In the genomic region with DNA sequence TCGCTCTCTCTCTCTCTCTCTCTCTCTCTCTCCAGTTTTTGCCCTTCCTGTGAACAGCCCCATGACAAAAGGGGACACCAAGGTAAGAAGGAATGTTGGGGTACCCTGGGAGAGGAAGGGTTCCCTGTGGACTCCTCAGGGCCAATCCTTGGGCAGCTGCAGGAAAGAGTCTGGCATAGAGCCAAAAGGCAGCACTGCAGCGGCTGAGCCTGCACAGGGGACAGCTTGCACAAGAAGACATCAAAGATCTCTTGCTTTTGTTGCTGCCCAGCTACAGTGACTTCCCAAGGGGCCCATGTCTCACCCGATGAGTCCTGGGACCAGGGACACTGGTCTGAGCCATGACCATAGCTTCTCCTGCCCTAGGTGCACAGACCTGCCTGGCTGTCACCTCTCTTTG, we compare ENCODE assay signal across 14 mouse cellular contexts. TPM values are rescaled to one million over a fixed set of nuclear protein-coding genes. Genes with fewer than 3 reads are reported as not detected.
DNase-seq lines count a peak whose midpoint lies in the region; ATAC-seq and TF ChIP-seq lines count a peak whose summit lies in the region.
"Had no signal": no experiment of that assay in that cellular context is flagged by ENCODE, and none has a peak within 500 bp of the region (broad histone marks: within the 10 kb centered on the region; RNA-seq: fewer than 3 reads in every experiment).

No protein-coding gene starts in this region.

- TF ChIP-seq CTCF in left cerebral cortex, adult 2 months (IDR thresholded peaks at IDR 0.05) = no peak
- TF ChIP-seq CTCF in forebrain, postnatal 0 days (IDR thresholded peaks at IDR 0.05; ENCODE audit: low read depth) = no peak

- peak overlapping the region; percentile 71 for H3K4me3 ChIP-seq in left cerebral cortex, adult 2 months
- H3K4me3 ChIP-seq in forebrain, postnatal 0 days (ENCODE audit: low read depth, low read length) = peak overlapping the region; percentile 75
- peak overlapping the region; percentile 86 for H3K4me3 ChIP-seq in midbrain, embryonic 16.5 days (ENCODE audit: low read depth, low read length)
- H3K4me3 ChIP-seq: heart, embryonic 12.5 days had no signal

- no peak for ATAC-seq in forebrain, postnatal 0 days
- no peak for ATAC-seq in midbrain, embryonic 16.5 days
- ATAC-seq: Patski had no signal

- H3K4me1 ChIP-seq in forebrain, postnatal 0 days (ENCODE audit: insufficient read depth) = peaks cover 9% of the 10 kb centered on the region; the same call in 1 of the 2 replicates
- peaks cover 15% of the 10 kb centered on the region for H3K4me1 ChIP-seq in midbrain, embryonic 16.5 days (ENCODE audit: control insufficient read depth, insufficient read depth, low read length)

- peak overlapping the region; percentile 84 for H3K4me2 ChIP-seq in forebrain, postnatal 0 days (ENCODE audit: low read depth)
- peak overlapping the region; percentile 96 for H3K4me2 ChIP-seq in midbrain, embryonic 16.5 days (ENCODE audit: low read length)
- H3K4me2 ChIP-seq: heart, embryonic 12.5 days had no signal

- H3K27me3 ChIP-seq in forebrain, postnatal 0 days (ENCODE audit: insufficient read depth, low read length) = no peaks in the 10 kb centered on the region
- H3K27me3 ChIP-seq in midbrain, embryonic 16.5 days (ENCODE audit: control insufficient read depth, insufficient read depth, low read depth, low read length) = no peaks in the 10 kb centered on the region

- intact Hi-C loops in left cerebral cortex, adult 2 months (cut with DNase I) = no loop called here
- intact Hi-C loops in left cerebral cortex, postnatal 4 days (cut with DNase I) = no loop called here
- intact Hi-C loops in gastrocnemius, postnatal 36 days (cut with DNase I) = no loop called here

- 42% methylated on average over 3 of the region's 3 CpGs for WGBS in forebrain, postnatal 0 days
- 37% methylated on average over 3 of the region's 3 CpGs for WGBS in midbrain, embryonic 16.5 days

- DNase-seq in left cerebral cortex, adult 2 months (ENCODE audit: extremely low spot score in 1 of 2, low spot score in 2 of 2) = no peak
- DNase-seq in left cerebral cortex, postnatal 4 days = no peak
- DNase-seq in cerebellum, adult 9-11 months = peak; percentile 62
- DNase-seq in forebrain, postnatal 0 days = peak; percentile 53
- no peak for DNase-seq in gastrocnemius, postnatal 36 days
- no peak for DNase-seq in heart, adult 11 months
- no peak for DNase-seq in adrenal gland, postnatal 25 days
- DNase-seq: kidney, postnatal 36 days; thymus, postnatal 25 days had no signal

- H3K9me3 ChIP-seq in forebrain, postnatal 0 days (ENCODE audit: low read length) = no peaks in the 10 kb centered on the region
- no peaks in the 10 kb centered on the region for H3K9me3 ChIP-seq in midbrain, embryonic 16.5 days (replicated peaks; ENCODE audit: control insufficient read depth, low read length, poor library complexity, severe bottlenecking)
- H3K9me3 ChIP-seq: heart, embryonic 12.5 days; liver, embryonic 15.5 days had no signal

- H3K36me3 ChIP-seq in forebrain, postnatal 0 days (ENCODE audit: insufficient read depth) = peaks cover 14% of the 10 kb centered on the region; the same call in 1 of the 2 replicates
- H3K36me3 ChIP-seq in midbrain, embryonic 16.5 days (ENCODE audit: control insufficient read depth, insufficient read depth, low read length) = no peaks in the 10 kb centered on the region
- H3K36me3 ChIP-seq: heart, embryonic 12.5 days; liver, embryonic 15.5 days had no signal

- peak overlapping the region; percentile 79; the same call in 1 of the 2 replicates for H3K9ac ChIP-seq in forebrain, postnatal 0 days
- H3K9ac ChIP-seq in midbrain, embryonic 16.5 days (ENCODE audit: low read depth, low read length) = peak overlapping the region; percentile 92
- H3K9ac ChIP-seq: heart, embryonic 12.5 days; liver, embryonic 15.5 days had no signal

- H3K27ac ChIP-seq in left cerebral cortex, adult 2 months = peak overlapping the region; percentile 28; the same call in 1 of the 2 replicates
- no peak overlapping the region for H3K27ac ChIP-seq in forebrain, postnatal 0 days (ENCODE audit: low read depth, low read length)
- H3K27ac ChIP-seq in midbrain, embryonic 16.5 days (ENCODE audit: low read length) = no peak overlapping the region
- H3K27ac ChIP-seq: liver, embryonic 15.5 days had no signal

RNA-seq across cellular contexts. Expression of gene Chga, which starts 1.1 kb away (rescaled TPM):
- 100 to 1,000 TPM; 176 to 177 TPM for total RNA-seq in left cerebral cortex, adult 2 months (2021)
- total RNA-seq in left cerebral cortex, postnatal 4 days (2021) = 100 to 1,000 TPM; 105 to 113 TPM
- 108 and 123 TPM in 2 replicates for total RNA-seq in forebrain, postnatal 0 days (2014; rRNA removed)
- polyA plus RNA-seq in forebrain, postnatal 0 days (2015; fragmentation: Nextera tagmentation; extraction: Ambion mirVana) = 130 and 171 TPM in 2 replicates
- 165 and 194 TPM in 2 replicates for polyA plus RNA-seq in midbrain, embryonic 16.5 days (2015; fragmentation: Nextera tagmentation; extraction: Ambion mirVana)
- not detected for total RNA-seq in gastrocnemius, postnatal 36 days (2021)
- 1,604 and 1,988 TPM in 2 replicates for total RNA-seq in adrenal gland, postnatal 25 days (2021)
- total RNA-seq: megakaryocyte-erythroid progenitor cell, adult 5-6 weeks had no signal

Comparison
In these comparisons a context has a peak if more than half of its experiments do, and no peak if none do; other contexts are left out.
1. DNase-seq: peak in cerebellum, adult 9-11 months (single experiment) and forebrain, postnatal 0 days (single experiment); none in left cerebral cortex, adult 2 months (0 of 2), left cerebral cortex, postnatal 4 days (single experiment), gastrocnemius, postnatal 36 days (0 of 2), heart, adult 11 months (single experiment) and adrenal gland, postnatal 25 days (single experiment).
2. RNA of gene Chga, which starts 1.1 kb away (total RNA-seq): 1,604 to 1,988 TPM in adrenal gland, postnatal 25 days, 176 to 177 TPM in left cerebral cortex, adult 2 months, 108 to 123 TPM in forebrain, postnatal 0 days and 105 to 113 TPM in left cerebral cortex, postnatal 4 days; not detected in gastrocnemius, postnatal 36 days; every median in the first group is over 100 times any median in the second.
3. Peak in every context shown above with its lines, with median percentiles within 50 percentile points of each other: H3K4me3 ChIP-seq.